Mouse (Mus musculus): ENCODE data around the gene Cux1. TPM values are rescaled to one million over a fixed set of nuclear protein-coding genes. Genes with fewer than 3 reads are reported as not detected.

The Cux1 gene
- total RNA-seq, 4 experiments from 2014 or later: 88.2 to 135 (median 105) TPM

DNA sequence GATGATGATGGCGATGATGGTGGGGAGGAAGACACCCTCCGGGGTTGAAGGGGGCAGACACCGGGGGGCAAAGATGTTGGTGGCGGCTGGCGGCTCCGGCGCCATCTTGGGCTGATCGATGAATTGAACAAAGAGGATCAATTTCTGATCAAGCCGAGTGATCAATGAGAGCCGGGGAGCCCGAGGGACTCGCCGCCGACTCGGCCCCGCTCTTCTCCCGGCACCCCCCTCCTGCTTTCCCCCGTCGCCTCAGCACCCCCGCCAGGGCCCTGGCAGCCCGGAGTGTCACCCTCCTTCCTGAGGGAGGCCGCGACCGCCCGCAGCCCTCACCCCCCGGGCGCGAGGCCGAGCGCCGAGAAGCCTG, 496 bp downstream of the Cux1 start:
- DNase-seq: no peak

- peak; percentile 51 for DNase-seq
Observed at GRCm38 (mm10) chr5:136566001-136566811, 1.1 kb downstream of the Cux1 start.

DNA sequence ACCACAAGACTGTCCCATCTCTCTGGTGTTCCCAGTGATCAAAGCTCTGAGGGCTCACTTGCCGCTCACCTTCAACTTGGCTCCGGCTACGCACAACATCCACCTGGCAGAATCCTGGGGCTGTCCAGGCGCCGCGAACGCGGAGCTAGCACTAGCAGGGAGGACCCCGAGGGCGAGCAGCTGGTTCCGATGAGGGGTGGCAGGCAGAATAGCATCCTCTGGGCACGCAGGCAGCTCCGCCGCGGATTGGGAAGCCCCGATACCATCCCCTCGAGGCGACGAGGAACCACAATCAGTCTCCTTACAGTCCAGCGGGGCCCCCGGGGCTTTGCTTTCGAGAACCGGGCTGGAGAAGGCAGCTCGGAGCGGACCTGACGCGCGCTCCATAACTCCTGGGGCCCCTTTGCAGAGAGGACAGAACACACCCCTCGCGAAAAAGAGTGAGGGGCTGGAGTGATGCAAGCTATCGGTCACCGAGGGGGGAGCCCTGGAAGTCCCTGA, 1.9 kb downstream of the Cux1 start:
- DNase-seq: peak; percentile 27

- no peak for DNase-seq
Observed at GRCm38 (mm10) chr5:136564613-136565299, 2.5 kb downstream of the Cux1 start.

GRCm38 (mm10) chr5:136563996-136564395, 3.3 kb downstream of the Cux1 start:
- DNase-seq: no peak

- DNase-seq: no peak
Observed at GRCm38 (mm10) chr5:136563104-136563503, 4.2 kb downstream of the Cux1 start.

- DNase-seq: no peak
Observed at GRCm38 (mm10) chr5:136562212-136562611, 5.1 kb downstream of the Cux1 start.

- DNase-seq: no peak
Observed at GRCm38 (mm10) chr5:136561641-136562040, 5.6 kb downstream of the Cux1 start.

GRCm38 (mm10) chr5:136560656-136561055, 6.6 kb downstream of the Cux1 start:
- no peak for DNase-seq

- DNase-seq: no peak
Observed at GRCm38 (mm10) chr5:136557446-136557845, 9.8 kb downstream of the Cux1 start.

- no peak for DNase-seq
Observed at GRCm38 (mm10) chr5:136556328-136557262, 10.7 kb downstream of the Cux1 start.

DNA sequence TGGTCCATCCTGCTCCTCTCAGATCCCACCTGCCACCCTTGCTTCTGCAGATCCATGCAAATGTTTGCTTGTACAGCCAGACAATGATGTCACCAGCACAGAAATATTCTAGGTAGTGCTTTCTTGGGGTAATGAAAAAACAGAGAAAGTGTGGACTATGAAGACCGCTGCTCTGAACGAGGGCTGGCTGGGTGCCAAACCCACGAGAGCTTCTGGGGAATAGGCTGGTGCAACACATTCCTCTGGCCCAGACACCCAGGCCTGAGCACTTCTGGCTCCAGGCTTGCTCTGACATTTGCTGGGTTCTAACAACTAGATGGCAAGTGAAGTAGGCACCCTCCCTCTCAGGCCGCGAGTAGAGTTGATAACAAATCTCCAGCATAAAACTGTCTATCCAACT, 11.6 kb downstream of the Cux1 start:
- peak; percentile 45 for DNase-seq

- no peak for DNase-seq
Observed at GRCm38 (mm10) chr5:136552832-136553231, 14.5 kb downstream of the Cux1 start.

- DNase-seq: no peak
Observed at GRCm38 (mm10) chr5:136552093-136552492, 15.2 kb downstream of the Cux1 start.

- no peak for DNase-seq
Observed at GRCm38 (mm10) chr5:136551571-136551970, 15.7 kb downstream of the Cux1 start.

DNA sequence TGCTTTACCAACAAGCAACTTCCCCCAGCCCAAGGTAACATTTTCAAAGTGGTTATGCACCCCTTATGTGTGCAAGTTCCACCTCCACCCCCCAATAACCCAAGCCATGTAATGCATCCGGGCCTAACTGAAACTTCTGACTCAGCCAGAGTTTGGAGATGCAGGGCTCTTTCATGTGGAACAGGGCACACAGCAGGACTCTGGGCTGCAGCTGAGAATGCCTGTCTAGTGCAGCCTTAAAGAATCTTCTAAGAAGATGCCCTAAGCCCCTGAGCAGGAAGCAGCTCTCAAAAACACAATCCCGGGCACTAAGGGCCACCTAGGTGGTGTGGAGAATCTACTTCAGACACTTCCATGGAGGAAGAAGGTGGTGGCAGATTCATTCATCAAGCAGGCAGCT, 16.6 kb downstream of the Cux1 start:
- DNase-seq: no peak

DNA sequence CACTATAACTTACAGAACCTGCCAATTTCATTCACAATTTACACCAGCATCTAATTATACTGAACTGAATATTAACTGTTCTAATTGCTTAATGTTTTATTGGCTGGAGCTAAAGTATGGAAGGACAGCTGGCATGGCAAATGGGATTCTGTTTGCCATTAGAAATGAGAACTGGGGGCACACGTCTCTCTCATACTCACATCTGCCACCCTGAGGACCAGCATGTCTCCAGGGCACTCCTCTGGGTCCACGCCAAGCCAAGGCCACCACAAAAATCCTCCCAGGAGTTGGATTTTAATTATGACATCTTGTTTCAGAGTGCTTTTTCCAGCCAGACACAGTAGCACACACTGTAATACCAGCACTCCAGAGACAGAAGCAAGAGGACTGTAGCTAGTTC, 18.5 kb downstream of the Cux1 start:
- no peak for DNase-seq

DNA sequence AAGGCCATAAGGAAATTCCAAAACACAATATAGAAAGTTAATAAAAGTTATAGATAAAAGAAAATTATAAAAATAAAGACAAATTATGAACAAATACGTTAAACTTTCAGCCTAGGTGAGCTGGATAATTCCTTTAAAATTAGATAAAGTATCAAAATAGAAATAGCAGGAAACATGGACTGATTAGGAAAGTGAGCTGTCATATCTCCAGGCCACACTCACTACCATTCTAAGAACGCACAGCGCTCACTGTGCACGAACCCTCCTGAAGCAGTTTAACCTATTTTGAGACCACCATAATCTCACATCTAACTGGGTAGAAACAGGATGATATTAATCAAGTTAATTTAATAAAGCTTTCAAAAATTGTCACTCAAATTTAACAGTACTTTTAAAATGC, 22.2 kb downstream of the Cux1 start:
- no peak for DNase-seq

- DNase-seq: no peak
Observed at GRCm38 (mm10) chr5:136543171-136543570, 24.1 kb downstream of the Cux1 start.

- DNase-seq: no peak
Observed at GRCm38 (mm10) chr5:136540952-136541351, 26.3 kb downstream of the Cux1 start.

DNA sequence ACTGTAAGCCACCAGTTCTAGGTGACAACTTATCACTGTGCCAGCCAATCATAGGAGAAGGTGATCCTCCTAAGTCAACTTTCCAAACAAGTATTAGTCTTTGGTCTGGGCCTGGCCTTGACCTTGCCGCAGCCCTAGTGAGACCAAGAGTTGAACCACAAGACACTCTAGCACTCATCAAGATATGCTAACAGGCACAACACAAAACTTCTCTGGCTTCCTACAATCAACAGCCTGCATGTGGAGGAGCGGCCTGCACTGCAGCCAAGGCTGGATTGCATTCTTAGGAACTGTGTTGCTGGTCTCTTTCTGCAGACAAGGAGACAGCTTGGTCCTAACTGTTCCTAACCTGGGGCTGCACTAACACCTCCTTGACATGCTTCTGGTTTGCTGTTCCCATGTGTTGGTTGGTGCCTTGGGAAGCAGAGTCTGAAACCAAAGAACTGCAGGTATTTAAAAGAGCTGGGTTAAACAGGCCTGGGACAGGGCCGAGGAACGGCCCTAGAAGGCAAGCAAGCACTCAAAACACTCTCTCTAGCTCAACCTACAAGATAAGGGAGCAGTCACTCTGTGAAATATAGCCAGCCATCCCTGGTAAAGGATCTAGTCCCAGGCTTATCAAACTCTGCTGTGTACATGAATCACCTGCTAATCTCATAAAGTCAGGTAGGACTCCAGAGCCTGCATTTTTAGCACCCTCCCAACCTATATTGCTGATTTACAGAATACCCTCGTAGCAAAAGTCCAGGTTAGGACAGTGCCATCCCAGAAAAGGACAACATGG, 27.0 kb downstream of the Cux1 start:
- no peak for DNase-seq

DNA sequence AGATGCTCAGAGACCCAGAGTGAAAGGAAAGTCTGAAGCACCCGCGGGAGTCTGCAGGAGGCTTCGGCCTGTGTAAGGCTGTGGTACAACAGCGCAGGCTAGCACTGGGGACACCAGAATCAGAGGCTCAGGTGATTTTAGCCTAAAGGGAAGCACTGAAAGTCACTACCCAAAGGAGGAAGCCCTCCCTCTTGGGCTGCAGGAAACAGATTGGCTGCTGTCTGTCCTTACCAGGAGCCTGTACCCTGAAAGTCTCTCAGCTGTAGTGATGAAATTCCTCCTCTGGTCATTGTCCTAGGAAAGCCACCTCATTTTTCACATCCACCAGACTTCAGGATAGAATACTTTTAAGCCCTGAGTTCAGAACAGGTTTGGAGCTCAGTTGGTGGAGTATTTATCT, 30.5 kb downstream of the Cux1 start:
- no peak for DNase-seq
